Mouse (Mus musculus): Measurements from ENCODE around the gene Arfgef2. TPM values are rescaled to one million over a fixed set of nuclear protein-coding genes. Genes with fewer than 3 reads are reported as not detected.

Gene Arfgef2
- polyA plus RNA-seq, 1 experiment from 2014 or later, result 4.8 TPM

- H3K27me3 ChIP-seq (ENCODE audit: control insufficient read depth, insufficient read depth, low read length), result no peaks in the 10 kb centered on the region
- no peak overlapping the region for H3K27ac ChIP-seq (replicated peaks; ENCODE audit: low read depth, low read length)
- H3K36me3 ChIP-seq (ENCODE audit: control insufficient read depth, insufficient read depth, low read length), result no peaks in the 10 kb centered on the region; the same call in 1 of the 2 replicates
- no peak overlapping the region for H3K9ac ChIP-seq (ENCODE audit: low read length)
- no peak overlapping the region for H3K4me3 ChIP-seq (ENCODE audit: low read depth, low read length)
- ATAC-seq (ENCODE audit: insufficient number of reproducible peaks, low FRiP score, low TSS enrichment, low read depth) (no peak), DNase-seq (ENCODE audit: low spot score) (no peak)
- no peaks in the 10 kb centered on the region for H3K9me3 ChIP-seq (ENCODE audit: control insufficient read depth, low read length)
- WGBS, result 92% methylated on average over 8 of the region's 8 CpGs
- H3K4me2 ChIP-seq (ENCODE audit: low read depth, severe bottlenecking), result no peak overlapping the region
- no peaks in the 10 kb centered on the region for H3K4me1 ChIP-seq (ENCODE audit: control insufficient read depth, insufficient read depth, low read length)
These were observed 21.3 kb downstream of the Arfgef2 start for GRCm38 (mm10) chr2:166826491-166827224.

- Histone ChIP-seq H3K4me3 (ENCODE audit: low read depth, low read length) (no peak overlapping the region), H3K9me3 (ENCODE audit: control insufficient read depth, low read length) (no peaks in the 10 kb centered on the region), H3K27me3 (ENCODE audit: control insufficient read depth, insufficient read depth, low read length) (no peaks in the 10 kb centered on the region), H3K4me2 (ENCODE audit: low read depth, severe bottlenecking) (no peak overlapping the region), H3K27ac (replicated peaks; ENCODE audit: low read depth, low read length) (no peak overlapping the region), H3K9ac (ENCODE audit: low read length) (no peak overlapping the region), H3K4me1 (ENCODE audit: control insufficient read depth, insufficient read depth, low read length) (no peaks in the 10 kb centered on the region), H3K36me3 (ENCODE audit: control insufficient read depth, insufficient read depth, low read length) (no peaks in the 10 kb centered on the region)
- ATAC-seq (ENCODE audit: insufficient number of reproducible peaks, low FRiP score, low TSS enrichment, low read depth), result no peak
- no peak for DNase-seq (ENCODE audit: low spot score)
- WGBS, result 91% methylated on average over 12 of the region's 12 CpGs
These were observed 22.9 kb downstream of the Arfgef2 start for GRCm38 (mm10) chr2:166828306-166828705.

GRCm38 (mm10) chr2:166830350-166830749 lies 25.0 kb downstream of the Arfgef2 start:
- H3K27ac ChIP-seq (replicated peaks; ENCODE audit: low read depth, low read length), result no peak overlapping the region
- 80% methylated on average over 5 of the region's 5 CpGs for WGBS
- H3K36me3 ChIP-seq (ENCODE audit: control insufficient read depth, insufficient read depth, low read length), result no peaks in the 10 kb centered on the region; the same call in 1 of the 2 replicates
- no peak for ATAC-seq (ENCODE audit: insufficient number of reproducible peaks, low FRiP score, low TSS enrichment, low read depth)
- no peak overlapping the region for H3K9ac ChIP-seq (ENCODE audit: low read length)
- H3K4me3 ChIP-seq (ENCODE audit: low read depth, low read length), result no peak overlapping the region
- no peaks in the 10 kb centered on the region for H3K4me1 ChIP-seq (ENCODE audit: control insufficient read depth, insufficient read depth, low read length)
- no peaks in the 10 kb centered on the region for H3K27me3 ChIP-seq (ENCODE audit: control insufficient read depth, insufficient read depth, low read length)
- H3K4me2 ChIP-seq (ENCODE audit: low read depth, severe bottlenecking), result no peak overlapping the region
- H3K9me3 ChIP-seq (ENCODE audit: control insufficient read depth, low read length), result no peaks in the 10 kb centered on the region
- DNase-seq (ENCODE audit: low spot score), result no peak

DNA sequence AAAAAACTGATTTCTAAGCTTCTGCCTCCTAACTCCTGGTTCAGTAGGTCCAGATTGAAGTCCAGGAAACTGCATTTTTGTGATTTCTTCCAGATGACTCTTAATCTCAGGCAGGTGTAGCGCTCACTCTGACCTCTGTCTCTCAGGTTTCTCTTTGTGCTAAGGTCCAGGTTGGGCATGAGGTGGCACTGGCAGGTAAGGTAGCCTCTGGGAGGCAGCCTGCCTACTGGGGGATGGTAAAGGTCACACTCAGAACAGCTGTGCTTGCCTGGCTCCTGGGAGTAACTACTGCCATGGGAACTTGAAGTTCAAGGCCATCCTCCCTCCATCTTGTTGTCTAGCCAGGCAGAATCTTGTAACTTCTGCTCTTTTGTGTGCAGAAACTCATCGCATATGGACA lies 28.7 kb downstream of the Arfgef2 start:
- 85% methylated on average over 2 of the region's 2 CpGs for WGBS
- Histone ChIP-seq H3K9me3 (ENCODE audit: control insufficient read depth, low read length) (no peaks in the 10 kb centered on the region), H3K4me3 (ENCODE audit: low read depth, low read length) (no peak overlapping the region), H3K36me3 (ENCODE audit: control insufficient read depth, insufficient read depth, low read length) (peaks cover 2% of the 10 kb centered on the region; the same call in 1 of the 2 replicates), H3K27me3 (ENCODE audit: control insufficient read depth, insufficient read depth, low read length) (no peaks in the 10 kb centered on the region), H3K4me1 (ENCODE audit: control insufficient read depth, insufficient read depth, low read length) (no peaks in the 10 kb centered on the region), H3K4me2 (ENCODE audit: low read depth, severe bottlenecking) (no peak overlapping the region), H3K9ac (ENCODE audit: low read length) (no peak overlapping the region), H3K27ac (replicated peaks; ENCODE audit: low read depth, low read length) (no peak overlapping the region)
- ATAC-seq (ENCODE audit: insufficient number of reproducible peaks, low FRiP score, low TSS enrichment, low read depth), result no peak
- DNase-seq (ENCODE audit: low spot score), result no peak

GRCm38 (mm10) chr2:166834796-166835195 lies 29.4 kb downstream of the Arfgef2 start:
- ATAC-seq (ENCODE audit: insufficient number of reproducible peaks, low FRiP score, low TSS enrichment, low read depth) (no peak), DNase-seq (ENCODE audit: low spot score) (no peak)
- Histone ChIP-seq H3K27ac (replicated peaks; ENCODE audit: low read depth, low read length) (no peak overlapping the region), H3K4me1 (ENCODE audit: control insufficient read depth, insufficient read depth, low read length) (no peaks in the 10 kb centered on the region), H3K9ac (ENCODE audit: low read length) (no peak overlapping the region), H3K9me3 (ENCODE audit: control insufficient read depth, low read length) (no peaks in the 10 kb centered on the region), H3K4me2 (ENCODE audit: low read depth, severe bottlenecking) (no peak overlapping the region), H3K36me3 (ENCODE audit: control insufficient read depth, insufficient read depth, low read length) (peaks cover 2% of the 10 kb centered on the region; the same call in 1 of the 2 replicates), H3K4me3 (ENCODE audit: low read depth, low read length) (no peak overlapping the region), H3K27me3 (ENCODE audit: control insufficient read depth, insufficient read depth, low read length) (no peaks in the 10 kb centered on the region)
- 88% methylated on average over 4 of the region's 4 CpGs for WGBS

DNA sequence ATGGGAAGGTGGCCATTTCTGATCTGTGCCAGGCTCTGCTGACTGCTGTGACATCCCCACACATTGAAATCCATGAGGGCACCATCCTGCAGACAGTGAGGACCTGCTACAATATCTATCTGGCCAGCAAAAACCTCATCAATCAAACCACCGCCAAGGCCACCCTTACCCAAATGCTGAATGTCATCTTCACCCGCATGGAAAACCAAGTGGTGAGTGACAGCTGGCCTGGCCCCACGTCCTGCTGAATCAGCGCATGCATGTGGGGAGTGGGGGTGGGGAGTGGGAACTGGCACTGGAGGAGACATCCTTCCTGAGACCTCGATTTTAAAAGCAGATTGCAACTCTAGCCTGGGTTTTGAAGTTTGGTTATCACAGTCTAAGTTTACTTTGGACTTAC lies 30.2 kb downstream of the Arfgef2 start:
- H3K27ac ChIP-seq (replicated peaks; ENCODE audit: low read depth, low read length), result no peak overlapping the region
- WGBS, result 86% methylated on average over 5 of the region's 5 CpGs
- no peak overlapping the region for H3K4me2 ChIP-seq (ENCODE audit: low read depth, severe bottlenecking)
- H3K4me1 ChIP-seq (ENCODE audit: control insufficient read depth, insufficient read depth, low read length), result no peaks in the 10 kb centered on the region
- H3K9ac ChIP-seq (ENCODE audit: low read length), result no peak overlapping the region
- H3K4me3 ChIP-seq (ENCODE audit: low read depth, low read length), result no peak overlapping the region
- DNase-seq (ENCODE audit: low spot score) (no peak), ATAC-seq (ENCODE audit: insufficient number of reproducible peaks, low FRiP score, low TSS enrichment, low read depth) (no peak)
- H3K27me3 ChIP-seq (ENCODE audit: control insufficient read depth, insufficient read depth, low read length), result no peaks in the 10 kb centered on the region
- H3K36me3 ChIP-seq (ENCODE audit: control insufficient read depth, insufficient read depth, low read length), result peaks cover 2% of the 10 kb centered on the region; the same call in 1 of the 2 replicates
- no peaks in the 10 kb centered on the region for H3K9me3 ChIP-seq (ENCODE audit: control insufficient read depth, low read length)

DNA sequence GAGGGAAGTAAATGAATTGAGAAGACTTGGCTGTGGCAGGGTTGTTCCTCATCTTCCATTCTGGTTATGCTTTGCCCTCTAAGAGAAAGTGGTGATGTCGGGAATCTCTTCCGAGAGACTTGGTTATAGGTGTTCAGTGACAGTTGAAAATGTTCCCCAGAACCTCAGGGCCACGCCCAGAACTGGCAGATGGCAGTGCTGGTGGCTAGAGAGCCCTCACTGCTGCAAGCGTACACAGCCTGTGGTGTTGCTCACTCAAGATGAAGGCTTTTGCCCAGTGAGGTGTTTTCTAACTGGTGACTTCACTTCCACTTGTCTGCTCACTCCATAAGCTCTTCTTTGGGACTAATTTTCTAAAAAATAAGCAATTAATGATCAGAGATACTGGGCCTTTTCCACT lies 36.4 kb downstream of the Arfgef2 start:
- H3K27ac ChIP-seq (replicated peaks; ENCODE audit: low read depth, low read length), result no peak overlapping the region
- H3K4me2 ChIP-seq (ENCODE audit: low read depth, severe bottlenecking), result no peak overlapping the region
- no peaks in the 10 kb centered on the region for H3K4me1 ChIP-seq (ENCODE audit: control insufficient read depth, insufficient read depth, low read length)
- no peak overlapping the region for H3K9ac ChIP-seq (ENCODE audit: low read length)
- no peaks in the 10 kb centered on the region for H3K27me3 ChIP-seq (ENCODE audit: control insufficient read depth, insufficient read depth, low read length)
- no peak overlapping the region for H3K4me3 ChIP-seq (ENCODE audit: low read depth, low read length)
- 82% methylated on average over 4 of the region's 4 CpGs for WGBS
- DNase-seq (ENCODE audit: low spot score), result no peak
- no peaks in the 10 kb centered on the region for H3K9me3 ChIP-seq (ENCODE audit: control insufficient read depth, low read length)
- no peak for ATAC-seq (ENCODE audit: insufficient number of reproducible peaks, low FRiP score, low TSS enrichment, low read depth)
- no peaks in the 10 kb centered on the region for H3K36me3 ChIP-seq (ENCODE audit: control insufficient read depth, insufficient read depth, low read length)

DNA sequence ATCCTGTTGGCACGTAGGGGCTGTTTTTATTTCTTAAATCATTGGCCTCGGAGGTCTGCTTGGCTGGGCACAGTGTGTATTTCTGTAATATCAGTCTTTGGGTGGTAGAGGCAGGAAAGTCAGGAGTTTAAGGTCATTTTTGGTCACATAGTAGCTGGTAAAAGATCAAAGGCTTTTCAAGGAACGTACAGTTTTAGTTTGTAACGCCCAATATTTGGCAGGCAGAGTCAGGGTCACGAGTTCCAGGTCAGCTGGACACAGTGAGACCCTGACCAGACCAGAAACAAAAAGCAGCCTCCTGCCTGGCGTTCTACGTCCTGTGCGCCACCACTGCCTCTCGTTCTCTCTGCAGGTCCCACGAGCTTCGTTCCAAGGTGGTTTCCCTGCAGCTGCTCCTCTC lies 45.3 kb downstream of the Arfgef2 start:
- Histone ChIP-seq H3K9ac (ENCODE audit: low read length) (no peak overlapping the region), H3K36me3 (ENCODE audit: control insufficient read depth, insufficient read depth, low read length) (peaks cover 6% of the 10 kb centered on the region; the same call in 1 of the 2 replicates)

More for the DNA sequence above, 45.3 kb downstream of the Arfgef2 start:
- H3K4me3 ChIP-seq (ENCODE audit: low read depth, low read length), result no peak overlapping the region
- H3K4me1 ChIP-seq (ENCODE audit: control insufficient read depth, insufficient read depth, low read length), result no peaks in the 10 kb centered on the region
- DNase-seq (ENCODE audit: low spot score), result no peak
- H3K27me3 ChIP-seq (ENCODE audit: control insufficient read depth, insufficient read depth, low read length), result no peaks in the 10 kb centered on the region
- 89% methylated on average over 11 of the region's 11 CpGs for WGBS
- H3K4me2 ChIP-seq (ENCODE audit: low read depth, severe bottlenecking), result no peak overlapping the region
- H3K27ac ChIP-seq (replicated peaks; ENCODE audit: low read depth, low read length), result no peak overlapping the region
- ATAC-seq (ENCODE audit: insufficient number of reproducible peaks, low FRiP score, low TSS enrichment, low read depth), result no peak
- H3K9me3 ChIP-seq (ENCODE audit: control insufficient read depth, low read length), result peaks cover 3% of the 10 kb centered on the region; the same call in 1 of the 2 replicates
